Mouse (Mus musculus) granulocyte monocyte progenitor cell, adult 5-6 weeks (primary cell): ENCODE measurements around the gene Nhsl1. TPM values are rescaled to one million over a fixed set of nuclear protein-coding genes. Genes with fewer than 3 reads are reported as not detected.
"Not testable (repeated sequence)": the region's sequence is repeated elsewhere in the genome, so short reads cannot be mapped to it uniquely, and the experiment has no call there.

Experiments
- ATAC-seq: replicated peaks from 2 replicates; pipeline ENCODE4 v1.8.0; 2016; ENCODE audit warnings: mild to moderate bottlenecking, moderate TSS enrichment, inconsistent platforms; ENCODE audit not compliant: poor library complexity, severe bottlenecking
- total RNA-seq, 2 experiments: library from RNA; stranded (forward) in 1 of 2; stranded (reverse) in 1 of 2; fragments of 200-712, 200-1000 nt in 1 of 2; fragments of >200 nt in 1 of 2; fragmentation: Nextera tagmentation in 1 of 2; gene quantifications; 2 replicates each; pipeline ENCODE4 v1.2.3; 2014 to 2017

Gene Nhsl1
- total RNA-seq, 2 experiments from 2014 or later: 0.15 to 0.93 TPM

- no peak for ATAC-seq
These were observed 206.9 kb downstream of the Nhsl1 start for GRCm38 (mm10) chr10:18525726-18526125.

GRCm38 (mm10) chr10:18526184-18526850 is 207.5 kb downstream of the Nhsl1 start:
- no peak for ATAC-seq

DNA sequence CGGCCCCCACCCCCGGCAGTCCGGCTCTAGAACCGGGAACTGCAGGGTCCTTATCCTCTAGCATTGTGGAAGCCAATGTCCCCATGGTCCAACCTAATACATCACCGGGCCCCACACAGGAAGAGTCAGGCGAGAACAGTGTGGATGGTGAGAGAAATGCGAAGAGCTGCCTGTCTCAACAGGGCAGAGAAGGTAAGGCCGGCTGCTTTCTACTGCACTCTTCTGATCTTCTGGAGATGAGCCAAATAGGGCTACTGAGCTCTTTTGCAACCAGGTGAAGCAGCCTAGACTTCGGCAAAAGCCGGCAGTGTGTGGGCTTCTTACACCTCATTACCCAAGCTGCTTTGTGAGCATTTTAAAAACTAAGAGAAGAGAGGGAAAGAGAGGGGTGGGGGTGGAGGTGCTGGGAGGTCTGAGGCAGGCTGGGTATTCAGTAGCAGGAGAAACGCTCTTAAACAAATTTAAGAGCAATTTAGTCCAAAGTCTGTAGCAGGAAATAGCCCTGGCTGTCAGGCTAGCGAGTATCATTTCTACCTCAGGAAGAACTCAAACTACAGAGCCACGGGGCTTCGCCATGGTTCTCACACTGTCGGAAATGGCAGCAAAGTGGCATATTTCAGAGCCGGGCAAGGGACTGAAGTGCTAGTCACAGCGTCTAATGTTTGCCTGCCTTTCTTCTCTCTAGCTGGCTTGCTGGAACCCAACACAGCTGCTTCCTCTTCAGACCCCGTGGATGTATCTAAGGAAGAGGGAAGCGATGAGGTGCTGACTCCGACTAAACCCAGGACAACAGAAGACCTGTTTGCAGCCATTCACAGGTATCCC is 208.3 kb downstream of the Nhsl1 start:
- peak; percentile 73 for ATAC-seq

DNA sequence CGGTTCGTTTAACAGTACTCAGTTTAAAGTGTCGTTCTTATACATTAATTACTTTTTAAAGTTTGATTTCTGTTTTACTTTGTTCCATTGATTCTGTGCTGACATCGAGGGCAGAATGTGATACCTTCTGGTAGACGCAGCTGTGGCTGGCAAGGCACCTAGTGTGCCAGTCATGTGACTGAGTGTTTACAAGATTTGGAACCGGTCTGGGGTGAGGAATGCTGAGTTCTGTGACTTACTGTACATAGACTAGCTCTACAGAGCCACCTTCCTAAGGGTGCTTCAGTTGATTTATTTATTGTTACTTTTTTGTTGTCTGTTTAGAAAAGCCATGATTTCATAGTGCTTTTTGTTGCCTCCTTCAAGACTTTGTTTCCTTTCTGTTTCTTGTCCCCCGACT is 209.0 kb downstream of the Nhsl1 start:
- no peak for ATAC-seq

DNA sequence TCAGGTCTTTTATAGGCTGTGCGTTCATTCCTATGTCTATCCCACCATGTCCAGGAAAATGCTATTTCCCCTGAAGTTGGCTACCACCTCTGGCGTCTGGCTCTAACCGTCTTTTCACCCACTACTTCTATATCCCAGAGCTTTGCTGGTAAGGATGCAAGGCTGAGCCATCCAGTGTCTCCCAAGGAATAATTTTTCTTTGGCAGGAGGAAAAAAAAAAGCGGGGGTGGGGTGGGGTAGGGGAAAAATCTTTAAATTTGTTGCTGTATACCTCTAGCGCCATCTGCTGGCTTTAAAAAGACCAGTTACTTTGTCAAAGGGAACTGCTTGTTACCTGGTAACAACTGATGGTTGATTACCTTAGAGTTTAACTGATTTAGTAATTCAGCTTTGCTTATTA is 209.7 kb downstream of the Nhsl1 start:
- ATAC-seq: no peak

DNA sequence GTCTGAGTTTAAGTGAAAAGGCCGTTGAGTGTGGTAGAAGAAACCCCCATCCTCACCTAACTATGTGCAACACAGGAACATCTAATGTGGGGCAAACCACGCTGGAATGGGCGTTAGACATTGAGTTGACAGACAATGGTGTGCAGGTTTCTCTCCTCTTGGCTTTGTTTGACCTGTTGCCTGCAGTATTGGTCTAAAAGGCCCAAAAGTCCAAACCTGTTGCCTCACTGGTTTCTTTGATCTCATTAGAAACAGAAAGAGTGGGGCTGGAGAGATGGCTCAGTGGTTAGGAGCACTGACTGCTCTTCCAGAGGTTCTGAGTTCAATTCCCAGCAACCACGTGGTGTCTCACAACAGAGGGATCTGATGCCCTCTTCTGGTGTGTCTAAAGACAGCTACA is 210.4 kb downstream of the Nhsl1 start:
- no peak for ATAC-seq

- ATAC-seq: no peak
These were observed 211.4 kb downstream of the Nhsl1 start for GRCm38 (mm10) chr10:18530161-18530560.

DNA sequence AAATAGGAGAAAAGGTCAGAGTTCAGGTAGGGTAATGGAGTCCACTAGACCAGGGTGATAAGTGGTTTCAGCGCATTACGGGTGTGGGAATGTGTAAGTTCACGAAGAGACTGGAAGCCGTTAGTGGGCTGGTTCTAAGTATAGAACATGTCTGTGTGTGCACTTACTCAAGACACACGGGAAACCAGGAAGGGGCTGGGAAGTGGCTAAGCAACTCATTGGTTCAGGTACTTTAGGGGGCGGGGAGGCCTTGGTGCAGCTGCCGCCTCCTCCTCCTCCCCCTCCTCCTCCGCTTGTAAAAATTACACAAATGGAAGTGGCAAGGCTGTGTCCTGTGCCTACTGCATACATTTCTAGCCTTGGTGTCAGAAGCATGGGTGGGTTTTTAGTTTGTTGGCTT is 213.5 kb downstream of the Nhsl1 start:
- ATAC-seq: peak; percentile 78

DNA sequence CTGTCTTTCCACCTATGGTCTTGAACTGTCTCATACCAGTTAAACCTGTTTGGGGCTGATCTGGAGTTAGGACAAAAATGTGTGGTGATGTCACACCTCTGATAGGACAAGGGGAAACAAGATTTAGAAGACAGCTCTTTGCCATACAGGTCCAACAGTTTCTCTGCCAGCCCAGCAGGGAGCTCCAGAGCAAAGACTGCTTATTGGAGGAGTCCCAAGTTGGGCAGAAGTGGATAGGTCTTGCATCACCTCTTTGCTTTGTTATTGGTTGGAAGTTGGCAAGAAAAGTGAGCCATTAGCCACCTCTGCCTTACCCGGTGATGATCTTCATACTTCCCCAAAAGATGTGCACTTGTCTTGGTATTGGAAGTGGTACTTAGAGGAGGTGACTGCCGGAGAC is 218.1 kb downstream of the Nhsl1 start:
- no peak for ATAC-seq

GRCm38 (mm10) chr10:18545309-18545708 is 226.5 kb downstream of the Nhsl1 start:
- no peak; the same call in 1 of the 2 replicates for ATAC-seq

DNA sequence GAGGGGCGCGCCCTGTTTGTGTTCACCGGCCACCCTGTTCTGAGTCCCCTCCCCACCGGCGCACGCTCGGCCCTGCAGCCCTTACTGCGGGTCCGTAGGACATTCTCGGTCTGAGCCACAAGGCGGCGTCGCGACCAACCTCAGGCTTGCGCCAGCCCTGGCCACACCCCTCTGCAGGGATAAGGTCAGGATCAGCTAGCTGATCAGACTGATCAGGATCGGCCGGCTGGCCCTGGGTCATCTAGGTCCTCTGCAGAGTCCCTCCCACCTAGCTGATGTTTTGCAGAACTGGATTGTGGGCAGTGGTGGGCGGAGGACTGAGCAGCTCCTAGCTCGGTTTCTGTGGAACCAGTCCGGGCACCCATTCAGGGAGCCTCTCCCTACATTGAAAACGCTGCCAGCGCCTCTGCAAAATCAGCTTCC is 227.0 kb downstream of the Nhsl1 start, which contains the start of gene Hebp2:
TSS of gene Hebp2 (minus strand) at position 264 of the 423 bp plus-strand sequence.
- peak; percentile 97 for ATAC-seq

- ATAC-seq: no peak
These were observed 228.6 kb downstream of the Nhsl1 start for GRCm38 (mm10) chr10:18547381-18547780.

GRCm38 (mm10) chr10:18549321-18550216 is 230.8 kb downstream of the Nhsl1 start:
- ATAC-seq: no peak

- ATAC-seq: not testable (repeated sequence)
These were observed 240.3 kb downstream of the Nhsl1 start for GRCm38 (mm10) chr10:18559076-18559475.

DNA sequence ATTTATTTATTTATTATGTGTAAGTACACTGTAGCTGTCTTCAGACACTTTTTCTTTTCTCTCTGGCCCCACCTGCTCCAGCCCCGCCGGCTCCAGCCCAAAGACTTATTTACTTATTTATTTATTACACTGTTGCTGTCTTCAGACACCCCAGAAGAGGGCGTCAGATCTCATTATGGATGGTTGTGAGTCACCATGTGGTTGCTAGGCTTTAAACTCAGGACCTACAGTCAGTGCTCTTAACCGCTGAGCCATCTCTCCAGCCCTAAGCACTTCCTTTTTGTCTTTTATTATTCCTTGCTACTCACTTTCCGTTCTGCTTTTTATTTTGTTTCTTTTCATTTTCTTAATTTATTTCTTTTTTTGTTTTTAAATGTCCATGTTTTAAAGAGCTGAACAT is 242.7 kb downstream of the Nhsl1 start:
- ATAC-seq: peak; percentile 75

DNA sequence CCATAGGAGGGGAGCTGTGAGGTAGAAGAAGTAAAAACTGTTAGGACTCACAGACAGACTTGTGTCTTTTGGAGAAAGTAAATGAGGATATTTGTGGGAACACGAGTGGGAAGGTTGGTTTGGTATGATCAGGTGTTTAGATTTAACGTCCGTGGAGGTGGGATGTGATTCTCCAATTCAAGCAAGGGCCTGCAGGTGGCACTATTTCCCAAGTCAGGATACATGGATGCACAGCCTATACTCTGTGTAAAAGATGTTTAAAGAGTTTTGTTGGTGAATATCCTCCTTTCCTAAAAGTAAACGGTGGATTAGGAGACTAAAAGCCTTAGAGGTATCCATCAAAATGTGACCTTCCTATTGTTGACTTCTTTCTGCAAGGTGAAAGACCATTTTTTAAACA is 244.2 kb downstream of the Nhsl1 start:
- ATAC-seq: peak; percentile 50; the same call in 1 of the 2 replicates

DNA sequence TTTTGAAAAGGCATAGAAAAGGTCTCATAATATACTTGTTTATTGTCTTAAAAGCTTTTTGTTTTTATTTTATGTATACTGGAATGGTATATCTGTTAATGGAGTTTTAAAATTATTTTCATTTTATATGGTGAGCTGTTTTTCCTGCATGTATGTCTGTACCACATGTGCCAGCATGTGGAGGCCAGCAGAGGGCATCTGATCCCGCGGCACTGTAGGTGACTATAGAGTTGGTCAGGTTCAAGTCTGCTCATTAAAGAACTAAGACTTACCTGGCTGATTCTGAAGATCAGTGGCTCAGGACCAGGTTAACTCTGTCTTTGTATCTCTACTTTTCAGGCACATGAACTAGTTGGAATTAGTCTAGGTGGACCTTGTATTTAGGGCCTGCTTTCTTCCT is 253.8 kb downstream of the Nhsl1 start:
- 0 out of 2 replicates have a peak, but pooled peaks have one; percentile 42 for ATAC-seq
